Mouse (Mus musculus) mouse embryonic stem cell (cell line): ENCODE measurements around the gene Efna5.

Source experiments
- in situ Hi-C, 2 experiments: fragments of 300-500 bp; cut with MboI; formaldehyde crosslinking; loops; 1 replicate in 1 of 2; 3 replicates in 1 of 2; pipeline ENCODE4 v1.14.3; 2019 to 2020; ENCODE audit warnings: low sequenced_read_pairs in 2 of 2, low pct_unique_long_range_greater_than_20kb in 1 of 2, mixed read lengths in 1 of 2; ENCODE audit not compliant: unreplicated experiment in 1 of 2

The Efna5 gene

DNA sequence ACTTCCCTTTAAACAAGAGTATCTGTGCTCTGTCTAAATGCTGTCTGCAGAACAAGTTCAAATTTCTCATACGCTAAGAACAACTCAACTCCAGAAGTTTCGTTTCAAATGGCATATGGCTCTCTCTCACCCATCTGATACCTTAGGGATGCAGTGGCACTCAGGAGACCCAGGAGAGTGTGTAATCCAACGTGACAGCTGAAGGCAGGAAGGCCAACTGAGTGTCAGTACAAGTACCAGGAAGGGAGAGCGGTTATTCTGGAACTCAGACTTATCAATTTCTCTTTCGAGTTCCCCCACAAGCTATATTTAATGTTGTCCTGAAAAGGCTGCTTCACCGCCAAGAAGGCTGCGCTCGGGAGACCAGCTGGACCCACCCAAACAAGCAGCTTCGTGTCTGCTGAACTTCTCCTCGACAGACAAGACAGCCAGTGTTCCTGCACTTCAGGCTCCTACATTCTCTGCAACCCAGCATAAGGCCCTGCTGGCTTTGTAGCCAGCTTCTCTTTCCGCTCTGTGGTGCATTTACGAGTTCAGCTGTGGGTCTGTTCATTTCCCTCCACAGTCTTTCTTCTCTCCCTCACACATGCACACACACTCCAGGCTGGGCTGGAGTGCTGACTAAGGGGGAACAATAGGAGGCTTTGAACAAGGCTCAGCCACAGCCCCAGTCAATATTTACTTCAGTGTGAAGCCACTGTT is 18.7 kb downstream of the Efna5 start:
- in situ Hi-C loops: no loop called here

DNA sequence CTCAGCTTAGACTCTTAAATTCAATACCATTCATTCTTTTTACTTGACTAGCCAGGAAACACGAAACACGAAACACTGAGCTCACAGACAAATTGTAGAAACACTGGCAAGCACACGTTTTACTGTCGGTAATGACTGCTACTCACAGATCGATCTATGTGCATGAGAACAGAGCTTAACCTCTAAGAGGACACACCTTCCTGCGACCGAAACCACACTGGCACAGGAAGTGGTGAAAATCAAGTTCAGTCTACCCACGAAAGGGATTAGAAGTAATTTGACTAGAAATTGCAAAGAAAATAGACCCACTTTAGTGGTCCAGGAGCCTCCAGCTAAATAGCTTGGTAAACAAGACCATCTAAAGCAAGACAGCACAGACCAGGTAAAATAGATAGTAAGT is 23.8 kb downstream of the Efna5 start:
- in situ Hi-C loops: no loop called here

DNA sequence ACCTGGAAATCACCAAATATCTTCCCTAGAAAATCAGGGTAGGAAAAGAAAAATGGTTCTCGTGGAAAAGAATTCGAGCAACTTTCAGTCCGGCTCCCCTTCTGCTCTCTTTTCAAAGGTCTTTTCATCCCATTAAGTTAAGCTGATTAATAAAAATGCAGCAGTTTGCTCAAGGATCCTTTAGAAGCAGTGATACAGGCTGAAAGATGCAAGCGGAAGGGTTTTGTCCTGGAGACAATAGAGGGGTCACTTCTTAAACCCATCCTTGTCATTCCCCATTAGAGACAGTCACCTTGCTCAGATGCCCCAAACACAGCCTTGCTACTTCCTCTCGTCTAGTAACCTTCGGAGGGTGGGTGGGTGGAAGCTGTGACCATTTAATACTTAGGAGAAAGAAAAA is 27.4 kb downstream of the Efna5 start:
- in situ Hi-C loops: no loop called here

DNA sequence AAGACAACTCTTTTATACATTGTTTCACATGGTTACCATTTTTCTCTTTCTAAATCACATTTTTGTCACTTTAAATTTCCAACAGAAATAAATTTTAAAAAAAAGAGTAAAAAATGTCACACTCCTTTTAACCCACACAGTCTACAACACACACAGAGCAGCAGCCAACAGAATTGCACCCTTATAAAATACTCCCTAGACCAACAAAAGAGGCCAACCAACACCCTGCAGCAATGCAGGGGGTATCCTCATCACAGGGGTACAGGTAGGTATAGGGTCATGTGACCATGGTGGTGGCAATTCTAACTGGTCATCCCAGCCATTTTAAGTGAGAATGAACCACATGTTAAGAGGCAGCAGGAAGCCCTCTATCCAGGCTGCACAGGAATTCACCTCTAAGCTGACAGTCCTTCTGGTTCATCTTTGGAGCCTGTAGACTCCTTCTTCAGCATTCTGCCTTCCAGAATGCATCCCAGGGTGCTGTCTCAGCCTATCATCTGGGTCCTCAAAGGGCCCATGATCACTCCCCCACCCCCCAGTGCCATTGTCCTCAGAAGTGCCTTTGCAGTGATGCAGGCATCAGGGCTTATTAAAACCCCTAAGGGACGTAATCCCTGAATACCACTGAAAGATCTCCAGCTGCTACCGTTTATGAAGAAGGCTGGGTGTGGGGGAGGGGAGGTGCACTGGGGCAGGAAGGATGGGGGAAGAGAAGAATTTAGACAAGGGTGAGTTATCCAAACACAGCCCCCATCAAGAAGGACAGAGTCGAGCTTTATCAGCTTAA is 28.1 kb downstream of the Efna5 start:
- in situ Hi-C loops: no loop called here

DNA sequence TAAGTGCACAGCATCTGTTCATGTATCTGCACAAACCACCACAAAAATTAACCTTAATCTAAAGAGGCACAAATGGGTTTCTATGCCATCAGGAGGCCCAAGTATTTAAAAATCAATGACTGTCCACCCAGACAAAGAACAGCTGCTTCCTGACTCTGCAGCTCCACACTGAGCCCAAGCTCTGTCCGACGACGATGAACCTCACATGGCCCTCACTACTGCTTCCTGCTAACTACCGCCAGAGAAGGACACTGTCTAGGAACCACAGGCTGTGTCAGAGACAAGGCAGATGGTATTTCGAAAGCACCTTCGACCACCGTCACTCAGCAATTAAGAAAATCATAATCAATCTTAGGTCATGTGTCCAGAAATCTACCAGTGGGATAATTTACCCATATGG is 29.8 kb downstream of the Efna5 start:
- in situ Hi-C loops: no loop called here

DNA sequence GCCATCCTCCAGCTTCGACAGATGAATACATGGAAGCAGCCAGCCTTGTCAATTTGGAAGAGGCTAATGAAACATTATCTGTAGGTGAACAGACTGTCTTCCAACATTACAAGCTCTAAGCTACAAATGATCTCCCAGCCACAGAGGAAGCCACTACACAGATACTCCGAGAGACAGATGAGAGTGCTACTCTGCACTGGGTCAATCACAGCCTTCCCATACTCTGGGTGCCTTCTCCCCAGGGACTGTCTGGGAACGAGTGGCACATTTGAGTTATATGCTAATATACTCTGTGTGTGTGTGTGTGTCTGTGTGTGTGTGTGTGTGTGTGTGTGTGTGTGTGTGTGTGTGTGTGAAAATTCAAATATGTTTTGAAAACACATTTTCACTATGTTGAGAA is 30.5 kb downstream of the Efna5 start:
- in situ Hi-C loops: no loop called here

DNA sequence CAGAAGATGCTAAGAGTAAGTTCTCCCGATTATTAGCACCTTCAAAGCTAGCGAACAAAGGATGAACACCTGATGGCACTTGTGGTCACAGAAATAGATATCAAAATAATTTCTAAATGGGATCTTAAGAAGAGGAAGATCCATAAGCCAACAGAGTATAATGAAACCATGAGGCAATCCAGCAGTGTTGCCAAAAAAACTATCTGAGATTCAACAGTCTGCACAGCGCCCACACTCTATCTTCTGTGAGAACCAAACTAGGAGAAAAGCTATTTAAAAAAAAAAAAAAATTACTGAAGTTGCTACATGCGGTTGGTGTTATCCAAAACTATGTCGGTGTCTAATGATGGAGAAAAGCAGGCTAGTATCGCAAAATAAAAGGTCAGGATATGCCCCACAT is 31.4 kb downstream of the Efna5 start:
- in situ Hi-C loops: no loop called here

DNA sequence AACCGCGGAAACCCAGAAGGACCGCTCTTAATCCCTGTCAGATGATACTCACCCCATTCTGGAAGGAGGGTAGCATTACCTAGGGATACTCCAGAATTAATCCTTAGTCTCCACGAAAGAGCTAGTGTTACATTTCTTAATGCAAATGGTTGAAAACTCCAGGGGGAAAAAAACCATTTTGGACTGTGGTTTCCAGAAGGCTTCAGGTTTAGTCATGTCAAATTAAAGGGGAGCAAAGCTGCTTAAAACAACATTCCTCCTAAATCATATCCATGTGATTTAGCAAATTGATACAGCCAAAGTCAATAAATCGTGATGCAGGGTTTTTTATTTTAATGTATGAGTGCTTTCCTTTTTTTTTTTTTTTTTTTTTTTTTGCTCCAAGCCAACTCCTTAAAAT is 35.5 kb downstream of the Efna5 start:
- in situ Hi-C loops: no loop called here

DNA sequence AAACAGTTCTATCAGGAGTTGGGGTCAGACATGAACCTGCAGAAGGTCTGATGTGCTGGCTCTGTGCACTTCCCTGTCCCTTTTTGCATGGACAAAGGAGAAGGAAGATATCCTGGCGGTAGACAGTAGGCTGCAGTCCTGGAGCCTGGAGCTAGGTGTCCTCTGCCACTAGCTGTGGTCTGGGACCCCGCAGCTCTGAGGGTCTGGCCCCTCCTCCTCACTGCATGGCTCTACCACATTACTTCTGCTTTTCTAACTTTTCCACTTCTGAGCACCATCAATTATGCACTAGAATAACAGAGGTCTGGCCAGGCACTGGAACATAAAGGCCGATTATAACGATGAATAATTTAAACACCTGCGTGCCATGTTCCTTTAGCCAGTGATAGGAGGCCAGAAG is 36.8 kb downstream of the Efna5 start:
- in situ Hi-C loops: no loop called here

DNA sequence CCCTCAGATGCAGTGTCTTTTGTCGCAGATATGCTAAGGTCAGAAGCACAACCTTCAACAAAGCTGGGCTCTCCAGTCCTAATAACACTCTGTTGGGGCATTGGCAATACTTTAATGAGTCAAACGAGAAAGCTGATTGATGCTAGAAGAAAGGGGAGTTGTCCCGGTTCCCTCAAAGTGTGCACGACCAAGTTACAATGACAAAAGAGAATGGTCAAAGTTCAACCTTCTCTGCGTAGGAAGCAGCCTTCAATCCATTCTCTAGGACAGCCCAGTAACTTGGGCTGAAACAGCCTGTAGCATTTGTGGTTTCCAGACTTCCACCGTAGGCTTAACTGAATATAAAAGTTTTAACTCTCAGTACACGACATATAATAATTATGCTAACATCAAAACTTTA is 43.8 kb downstream of the Efna5 start:
- in situ Hi-C loops: no loop called here

DNA sequence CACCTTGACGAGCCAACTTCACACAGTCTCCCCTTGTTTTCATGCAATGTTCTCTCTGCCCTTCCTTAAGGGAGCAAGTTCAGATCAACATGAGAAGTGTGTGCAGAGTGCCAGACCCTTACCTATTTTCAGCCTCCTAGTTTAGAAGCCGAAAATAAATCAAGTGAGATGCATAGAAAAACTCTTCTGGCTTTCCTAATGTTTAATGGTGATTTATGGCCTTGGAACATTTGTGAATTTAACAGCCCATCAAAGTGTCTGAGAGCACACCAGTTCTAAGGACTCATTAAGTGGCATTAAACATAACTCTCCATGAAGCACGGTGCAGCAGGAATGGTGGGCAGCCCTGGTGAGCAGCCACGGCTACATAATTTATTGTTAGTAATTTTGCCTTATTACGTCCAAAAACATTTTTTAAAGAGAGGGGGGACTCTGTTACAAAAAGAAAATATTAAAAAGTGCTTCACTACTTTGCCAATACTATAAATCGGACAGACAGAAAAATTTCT is 44.5 kb downstream of the Efna5 start:
- in situ Hi-C loops: no loop called here

DNA sequence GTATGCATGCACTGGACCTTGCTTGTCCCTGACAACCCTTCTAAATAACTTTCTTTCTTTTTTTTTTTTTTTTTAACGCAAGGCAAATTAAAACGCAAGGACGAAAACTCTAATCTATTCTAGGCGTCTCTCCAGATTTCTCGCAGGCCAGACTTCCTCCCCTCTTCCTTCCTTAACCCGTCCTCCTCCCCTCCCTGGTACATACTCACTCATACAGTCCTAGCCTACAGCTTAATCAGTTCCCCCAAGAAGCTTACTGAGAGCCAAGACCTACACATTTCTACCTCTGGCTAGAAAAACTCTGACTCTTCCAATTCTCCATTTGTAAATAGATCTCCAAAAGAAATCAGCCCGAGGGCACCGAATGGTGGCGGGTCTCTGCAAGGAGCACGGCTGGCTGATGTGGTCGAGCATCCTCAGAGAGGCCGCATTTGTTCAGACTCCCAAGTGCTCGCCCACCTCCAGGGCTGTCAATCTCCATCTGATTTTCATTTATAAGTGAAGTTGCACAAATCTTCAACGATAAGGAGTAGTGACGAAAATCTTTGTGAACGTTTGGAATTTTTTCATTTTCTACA is 48.5 kb downstream of the Efna5 start:
- in situ Hi-C loops: no loop called here

DNA sequence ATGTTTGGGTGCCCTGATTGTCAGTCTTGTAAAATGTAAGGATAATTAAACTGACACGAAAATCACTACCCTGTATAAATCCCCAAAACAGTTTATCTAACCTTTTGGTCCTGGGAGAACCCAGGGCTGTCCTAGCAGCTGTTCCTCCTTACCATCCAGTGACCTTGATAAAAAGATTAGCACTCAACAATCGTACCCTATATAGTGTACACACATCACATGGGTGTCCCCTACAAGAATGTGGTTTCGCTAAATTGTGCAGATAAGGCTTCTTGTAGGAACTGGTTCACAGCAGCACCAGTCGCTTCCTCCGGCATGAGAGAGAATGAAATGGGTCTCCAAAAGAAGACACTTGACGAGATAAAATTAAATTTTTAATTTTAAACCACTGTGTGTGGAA is 53.6 kb downstream of the Efna5 start:
- in situ Hi-C loops: no loop called here

DNA sequence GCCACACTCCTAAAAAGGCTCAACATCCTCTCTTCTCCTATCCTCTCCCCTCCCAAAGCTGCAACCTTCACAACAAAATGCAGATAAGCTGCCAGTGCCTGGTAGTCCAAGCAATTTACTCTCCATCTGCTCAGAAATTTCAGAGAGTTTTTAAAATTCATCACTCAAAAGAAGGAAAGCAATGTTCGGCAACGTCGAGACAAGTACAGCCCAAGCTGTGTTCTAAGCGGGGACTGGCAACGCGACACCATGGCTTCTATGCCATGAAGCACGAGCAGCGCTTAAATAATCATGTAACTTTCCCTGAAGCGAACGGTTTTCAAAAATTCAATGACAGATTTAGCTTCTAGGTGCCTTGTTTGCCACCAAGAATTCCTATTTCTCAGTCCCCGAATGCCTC is 59.9 kb downstream of the Efna5 start:
- in situ Hi-C loops: no loop called here

DNA sequence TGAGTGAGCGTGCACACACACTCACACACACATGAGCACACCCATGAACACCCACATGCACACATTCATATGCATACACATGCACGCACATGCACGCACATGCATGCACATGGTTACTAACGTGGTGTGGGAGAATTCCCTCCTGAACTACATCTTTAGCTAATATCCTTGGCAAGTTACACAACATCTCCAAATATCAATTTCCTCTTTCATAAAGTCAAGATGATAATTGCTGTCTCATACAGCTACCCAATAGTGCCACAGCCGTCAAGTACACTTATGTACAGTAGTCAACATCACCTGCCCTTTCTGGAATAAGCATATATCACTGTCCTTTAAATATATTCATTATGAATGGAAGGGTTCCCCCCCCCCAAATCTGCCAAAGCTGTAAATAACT is 61.2 kb downstream of the Efna5 start:
- in situ Hi-C loops: no loop called here

DNA sequence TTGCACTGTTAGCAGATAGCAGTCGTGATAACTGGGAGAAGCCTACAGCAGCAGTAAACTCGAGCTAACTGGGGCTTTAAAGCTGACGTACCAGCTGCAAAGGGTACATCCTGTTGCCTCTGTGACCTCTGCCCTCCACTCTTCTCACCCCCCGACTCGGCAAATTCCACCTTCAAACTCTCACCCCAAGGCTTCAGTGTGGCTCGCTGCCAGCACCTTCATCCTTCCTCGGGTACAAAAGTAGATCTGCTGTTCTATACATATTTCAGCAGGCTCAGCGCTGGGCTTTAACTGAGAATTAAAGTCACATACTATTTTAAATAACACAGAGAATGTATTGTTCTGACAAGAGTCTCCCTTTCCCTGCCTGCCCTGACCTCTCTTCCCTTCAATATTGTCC is 62.3 kb downstream of the Efna5 start:
- in situ Hi-C loops: no loop called here

DNA sequence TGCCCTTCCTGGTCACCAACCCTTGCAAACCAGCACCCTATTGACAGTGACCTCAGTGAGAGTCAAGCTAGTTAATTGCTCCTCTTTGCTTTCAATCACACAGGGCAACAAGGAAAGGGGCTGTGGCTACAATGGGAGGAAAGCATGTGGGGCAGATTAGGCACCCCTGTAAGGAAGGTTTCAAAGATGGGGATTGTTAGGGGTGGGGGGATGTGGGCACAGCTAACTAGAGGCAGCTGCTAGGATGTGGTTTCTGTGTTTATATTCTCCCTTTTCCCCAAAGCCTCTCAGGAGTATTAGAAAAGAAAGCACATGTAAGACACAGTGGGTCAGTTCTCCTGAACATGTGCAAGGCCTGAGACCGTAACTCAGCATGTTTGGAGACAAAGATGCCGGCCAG is 62.8 kb downstream of the Efna5 start:
- in situ Hi-C loops: no loop called here

DNA sequence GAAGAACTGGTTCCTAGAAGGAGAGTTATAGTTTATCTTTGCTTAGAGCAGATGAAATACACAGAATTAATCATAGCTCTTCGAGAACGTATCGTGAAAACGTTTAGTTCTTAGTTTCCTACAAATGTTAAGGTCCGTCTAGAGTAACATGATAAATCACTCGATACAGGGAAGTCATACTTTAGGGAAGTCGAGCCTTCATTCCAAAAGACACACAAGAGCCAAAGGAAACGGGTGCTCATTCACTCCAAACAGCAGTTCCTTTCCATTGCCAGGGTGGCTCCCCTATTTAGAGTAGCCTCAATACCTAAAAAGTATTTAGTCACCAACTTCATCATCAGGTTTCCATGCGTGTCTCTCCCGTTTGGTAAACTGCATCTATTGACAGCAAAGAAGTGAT is 64.2 kb downstream of the Efna5 start:
- in situ Hi-C loops: no loop called here

DNA sequence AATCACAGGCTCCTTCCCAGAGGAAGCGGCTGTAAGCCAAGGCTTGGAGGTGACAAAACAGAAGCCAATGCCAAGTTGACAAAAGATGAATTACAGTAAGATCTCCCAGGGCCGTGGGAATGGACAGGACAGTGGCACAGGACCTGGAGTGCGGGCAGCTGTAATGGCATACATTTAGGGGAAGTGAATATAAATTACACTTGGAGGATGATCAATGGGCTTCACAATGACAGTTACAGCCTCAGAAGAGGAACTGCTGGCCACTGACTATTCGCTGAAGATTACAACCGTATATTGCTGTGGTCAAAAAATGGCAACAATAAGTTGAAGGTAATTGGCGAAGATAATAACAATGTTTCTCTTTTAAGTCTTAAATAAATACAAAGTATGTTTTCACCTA is 67.7 kb downstream of the Efna5 start:
- in situ Hi-C loops: no loop called here

DNA sequence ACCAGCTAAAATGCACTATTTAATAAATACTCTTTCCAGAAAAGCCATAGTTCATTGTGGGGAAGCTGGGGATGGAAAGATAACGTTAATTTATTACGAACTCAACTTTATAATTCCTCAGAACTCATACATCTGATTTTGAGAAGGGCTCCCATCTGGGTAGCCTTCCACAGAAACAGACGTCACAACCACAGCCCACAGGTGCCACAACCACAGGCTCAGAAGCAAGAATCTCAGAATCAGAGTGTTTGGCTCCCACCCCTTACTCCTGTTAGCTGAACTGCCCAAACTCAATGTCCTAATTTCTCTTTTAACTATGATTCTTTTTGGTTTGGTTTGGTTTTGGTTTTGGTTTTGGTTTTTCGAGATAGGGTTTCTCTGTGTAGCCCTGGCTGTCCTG is 73.2 kb downstream of the Efna5 start:
- in situ Hi-C loops: no loop called here
